Mouse (Mus musculus) hindbrain, embryonic 11.5 days (tissue): ENCODE results near the gene Tmub1. TPM values are rescaled to one million over a fixed set of nuclear protein-coding genes. Genes with fewer than 3 reads are reported as not detected.

Experiments
- ATAC-seq: fragments of 200-750 bp; cut with Nextera tagmentation; 2 replicates; pipeline ENCODE4 v1.8.0; 2017; ENCODE audit warnings: mild to moderate bottlenecking, moderate TSS enrichment, moderate library complexity; ENCODE audit not compliant: low FRiP score
- DNase-seq: peaks from one replicate; pipeline ENCODE4 v3.0.0-alpha.2; 2015; ENCODE audit warnings: low spot score
- H3K27ac ChIP-seq: fragments of 300-500 bp; sonication (generic); 2 replicates; pipeline ENCODE4 v1.5.1; 2014; ENCODE audit warnings: mild to moderate bottlenecking, low read depth, low read length
- H3K27me3 ChIP-seq: fragments of 300-500 bp; sonication (generic); 2 replicates; pipeline ENCODE4 v1.6.1; 2014; ENCODE audit warnings: mild to moderate bottlenecking, low read length, moderate library complexity, mixed read lengths; ENCODE audit not compliant: control insufficient read depth, insufficient read depth
- H3K36me3 ChIP-seq: fragments of 300-500 bp; sonication (generic); 2 replicates; pipeline ENCODE4 v1.6.1; 2014; ENCODE audit warnings: mild to moderate bottlenecking, low read length, moderate library complexity, mixed read lengths; ENCODE audit not compliant: control insufficient read depth, insufficient read depth
- H3K4me1 ChIP-seq: fragments of 300-500 bp; sonication (generic); replicated peaks from 2 replicates; pipeline ENCODE4 v1.6.1; 2014; ENCODE audit warnings: low read length, mixed read lengths; ENCODE audit not compliant: control insufficient read depth, insufficient read depth
- H3K4me2 ChIP-seq: fragments of 300-500 bp; sonication (generic); replicated peaks from 2 replicates; pipeline ENCODE4 v1.6.1; 2014; ENCODE audit warnings: mild to moderate bottlenecking, low read depth, low read length
- H3K4me3 ChIP-seq: fragments of 300-500 bp; sonication (generic); 2 replicates; pipeline ENCODE4 v1.5.1; 2014; ENCODE audit warnings: low read depth, low read length
- H3K9ac ChIP-seq: fragments of 300-500 bp; sonication (generic); 2 replicates; pipeline ENCODE4 v1.6.1; 2014; ENCODE audit warnings: low read depth, low read length
- H3K9me3 ChIP-seq: fragments of 300-500 bp; sonication (generic); 2 replicates; pipeline ENCODE4 v1.6.1; 2016; ENCODE audit warnings: low read length; ENCODE audit not compliant: control insufficient read depth
- WGBS: fragments of 180-500 bp; shearing (Covaris S2); extraction: QIAGEN DNeasy Blood & Tissue Kit; methylation state at CpG from one replicate; pipeline ENCODE4 v1.1.7; 2014; 5-methylcytosine and 5-hydroxymethylcytosine counted together
- polyA plus RNA-seq: library from polyadenylated mRNA; unstranded; fragments of >200 nt; fragmentation: Nextera tagmentation; extraction: Ambion mirVana; gene quantifications from 2 replicates; pipeline ENCODE4 v1.2.1, GENCODE M21; 2014

Gene Tmub1
- polyA plus RNA-seq, 1 experiment from 2014 or later: 33.6 TPM

DNA sequence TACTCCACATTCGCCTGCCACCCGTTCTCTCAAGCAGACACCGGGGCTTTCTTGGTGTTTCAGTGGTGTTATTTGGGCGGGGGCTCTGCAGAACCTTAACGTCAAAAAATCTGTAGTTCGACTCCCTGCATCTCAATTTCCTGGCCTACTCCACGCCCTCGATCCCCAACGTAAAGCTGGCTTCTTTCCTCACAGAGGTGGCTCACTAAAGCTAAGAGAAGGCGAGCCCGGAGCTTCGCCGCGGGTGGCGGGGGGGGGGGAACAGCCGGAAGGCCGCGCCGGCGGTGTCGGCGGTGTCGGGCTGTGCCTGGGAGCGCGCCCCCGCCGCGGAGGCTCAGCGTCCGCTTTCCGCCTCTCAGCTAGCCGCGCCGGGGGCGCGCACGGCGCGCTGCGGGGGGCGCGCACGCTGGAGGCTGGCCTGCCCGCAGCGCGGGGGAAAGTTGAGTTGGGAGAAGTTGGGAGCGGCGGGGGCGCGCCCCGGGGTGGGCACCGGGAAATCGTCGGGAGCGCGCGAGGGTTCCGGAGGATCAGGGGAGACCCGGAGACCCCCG, 22.7 kb downstream of the Tmub1 start:
- peak; percentile 94 for DNase-seq
- peak overlapping the region; percentile 89 for H3K4me2 ChIP-seq

DNA sequence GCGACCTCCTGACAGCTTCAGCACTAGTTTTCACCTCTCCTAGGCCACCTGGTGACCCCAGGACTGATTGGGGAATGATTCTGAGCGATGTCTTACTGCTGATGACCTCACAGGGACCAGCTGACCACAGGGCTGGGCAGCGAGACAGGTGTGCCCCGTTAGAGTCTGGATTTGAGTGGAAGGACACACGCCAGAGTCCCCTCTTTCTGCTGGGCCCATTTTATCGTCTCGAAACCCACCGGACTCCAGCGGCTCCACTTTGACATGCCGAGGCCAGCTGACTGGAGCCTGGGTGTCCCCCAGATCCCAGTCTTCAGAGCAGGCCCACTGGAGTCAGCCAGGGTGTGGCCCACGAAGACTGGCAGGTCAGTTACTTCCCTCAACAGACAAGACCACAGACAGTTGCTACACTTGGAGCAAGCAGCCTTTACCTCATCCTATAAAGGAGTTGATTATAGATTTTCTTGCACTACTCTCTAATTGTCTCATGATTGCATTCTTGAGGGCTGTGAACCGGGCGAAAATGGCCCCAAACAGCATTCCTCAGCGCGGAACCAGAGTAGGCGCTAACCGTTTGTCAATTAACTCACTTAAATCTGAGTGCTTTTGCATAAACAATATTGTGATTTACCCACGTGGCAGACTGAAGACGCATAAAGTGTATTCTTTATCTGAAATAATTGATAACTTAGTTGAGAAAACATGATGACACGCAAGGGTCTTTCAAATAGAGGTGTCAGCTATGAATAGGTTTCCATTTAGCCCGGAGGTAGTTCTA, 23.5 kb downstream of the Tmub1 start:
- Histone ChIP-seq H3K9me3 (no peaks in the 10 kb centered on the region), H3K36me3 (0 out of 2 replicates have a peak, but pooled peaks cover 2% of the 10 kb centered on the region), H3K27me3 (0 out of 2 replicates have a peak, but pooled peaks cover 4% of the 10 kb centered on the region), H3K9ac (peak overlapping the region; percentile 69), H3K27ac (peak overlapping the region; percentile 88), H3K4me1 (peaks cover 17% of the 10 kb centered on the region), H3K4me3 (peak overlapping the region; percentile 53), H3K4me2 (peak overlapping the region; percentile 89)
- ATAC-seq (peak; percentile 17), DNase-seq (peak; percentile 39)
- 15% methylated on average over 21 of the region's 21 CpGs for WGBS

More for the DNA sequence above, 22.7 kb downstream of the Tmub1 start:
- ATAC-seq: no peak
- peak overlapping the region; percentile 4 for H3K27ac ChIP-seq
- 1% methylated on average over 49 of the region's 60 CpGs for WGBS
- no peaks in the 10 kb centered on the region for H3K9me3 ChIP-seq
- peak overlapping the region; percentile 53 for H3K4me3 ChIP-seq
- H3K27me3 ChIP-seq: 0 out of 2 replicates have a peak, but pooled peaks cover 4% of the 10 kb centered on the region
- H3K9ac ChIP-seq: peak overlapping the region; percentile 66
- H3K36me3 ChIP-seq: peaks cover 1% of the 10 kb centered on the region; the same call in 1 of the 2 replicates
- peaks cover 17% of the 10 kb centered on the region for H3K4me1 ChIP-seq

DNA sequence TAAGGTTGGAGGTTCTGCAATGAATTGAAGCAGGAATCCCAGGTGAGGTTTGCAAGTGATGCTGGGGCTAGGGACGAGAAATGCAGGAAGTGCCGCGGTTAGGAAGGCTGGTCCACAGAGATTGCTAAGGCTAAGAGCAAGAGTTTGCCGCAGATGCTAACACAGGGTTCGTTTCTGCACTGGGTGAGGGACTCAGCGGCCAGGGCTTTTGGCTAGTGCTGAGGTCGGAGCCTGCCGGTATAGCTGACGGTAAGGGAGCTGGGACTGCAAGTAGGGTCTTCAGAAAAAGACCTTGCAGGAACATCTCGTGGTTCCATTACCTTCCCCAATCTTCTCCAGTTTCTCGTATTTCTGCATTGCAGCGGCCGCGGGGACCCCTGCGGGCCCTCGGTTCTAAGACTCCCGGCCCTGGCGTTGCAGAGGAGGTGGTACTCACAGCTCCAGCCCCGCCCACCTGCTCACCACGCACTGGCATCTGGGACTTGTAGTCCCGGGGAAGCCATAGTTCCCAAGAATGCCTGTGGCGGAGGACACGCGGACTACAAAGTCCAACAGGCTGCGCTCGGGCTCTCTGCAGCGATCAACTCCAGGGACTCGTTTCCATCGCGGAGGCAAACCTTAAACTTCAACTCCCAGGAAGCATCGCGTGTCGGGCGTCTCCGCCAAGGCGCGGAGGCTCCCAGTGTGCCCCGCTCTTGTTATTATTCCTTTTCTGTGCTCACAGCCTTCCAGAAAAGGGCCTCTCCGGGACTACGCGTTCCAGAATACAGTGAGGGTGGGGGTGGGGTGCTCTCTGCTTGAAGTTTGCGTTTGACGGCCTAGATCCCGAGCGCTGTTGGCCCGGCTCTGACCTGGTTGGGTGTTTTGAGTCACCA, 24.3 kb downstream of the Tmub1 start, which contains the start of the genes Cdk5 and Slc4a2:
Cdk5 (minus strand) TSS at position 402 of the 875 bp plus-strand sequence.
Slc4a2 (plus strand) TSS at position 709 of the 875 bp plus-strand sequence.
- under 1% methylated on average over 46 of the region's 46 CpGs for WGBS

DNA sequence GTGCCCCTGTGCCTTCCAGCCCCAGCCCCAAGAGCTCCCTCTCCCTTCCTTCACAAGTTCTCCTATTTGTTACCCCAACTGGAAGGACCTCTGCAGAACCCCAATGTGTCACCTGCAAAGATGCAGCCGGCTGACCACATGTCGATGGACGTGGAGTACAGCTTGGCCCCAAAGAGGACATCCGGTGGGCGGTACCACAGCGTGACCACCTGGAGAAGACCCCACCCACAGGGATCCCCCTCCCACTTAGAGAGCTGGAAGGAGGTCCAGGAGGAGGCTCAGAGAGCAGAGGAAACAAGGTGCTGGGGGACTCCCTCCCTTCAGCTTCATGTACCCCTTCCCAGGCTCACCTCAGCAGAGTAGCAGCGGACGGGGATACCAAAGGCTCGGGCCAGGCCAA, 27.3 kb downstream of the Tmub1 start:
- ATAC-seq (no peak), DNase-seq (no peak)
- 81% methylated on average over 9 of the region's 9 CpGs for WGBS
- no peaks in the 10 kb centered on the region for H3K9me3 ChIP-seq
- no peak overlapping the region for H3K27ac ChIP-seq
- peaks cover 3% of the 10 kb centered on the region for H3K4me1 ChIP-seq
- no peak overlapping the region for H3K4me3 ChIP-seq
- H3K4me2 ChIP-seq: no peak overlapping the region
- no peak overlapping the region for H3K9ac ChIP-seq
- H3K36me3 ChIP-seq: 0 out of 2 replicates have a peak, but pooled peaks cover 2% of the 10 kb centered on the region
- H3K27me3 ChIP-seq: no peaks in the 10 kb centered on the region

More for the DNA sequence above, 24.3 kb downstream of the Tmub1 start, which contains the start of the genes Cdk5 and Slc4a2:
- DNase-seq (peak; percentile 99), ATAC-seq (peak; percentile 94)
- peaks cover 14% of the 10 kb centered on the region for H3K4me1 ChIP-seq
- H3K27me3 ChIP-seq: 0 out of 2 replicates have a peak, but pooled peaks cover 4% of the 10 kb centered on the region
- H3K9me3 ChIP-seq: no peaks in the 10 kb centered on the region
- H3K4me2 ChIP-seq: peak within 1 kb of the TSS; percentile 89
- peak within 1 kb of the TSS; percentile 69 for H3K9ac ChIP-seq
- H3K27ac ChIP-seq: peak within 1 kb of the TSS; percentile 88
- H3K4me3 ChIP-seq: peak within 1 kb of the TSS; percentile 53
- H3K36me3 ChIP-seq: 0 out of 2 replicates have a peak, but pooled peaks cover 2% of the 10 kb centered on the region

DNA sequence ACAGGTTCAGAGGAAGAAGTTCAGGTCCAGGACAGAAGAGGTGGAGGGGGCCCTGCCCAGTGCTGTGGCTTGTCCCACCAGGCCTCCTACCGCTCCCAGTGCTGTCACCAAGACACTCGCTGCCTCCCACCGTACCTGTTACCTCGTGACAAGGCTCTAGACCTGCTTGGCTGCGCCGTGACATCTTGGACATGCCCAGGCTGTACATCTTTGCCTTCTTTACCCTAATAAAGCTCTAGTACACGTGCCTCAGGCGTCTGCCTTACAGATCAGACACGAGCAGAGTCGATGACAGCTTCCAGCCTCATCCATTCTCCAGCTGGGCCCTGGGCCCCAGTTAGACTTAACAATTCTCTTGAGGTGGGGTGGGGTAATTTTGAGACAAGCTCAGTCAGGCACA, 30.1 kb downstream of the Tmub1 start:
- no peaks in the 10 kb centered on the region for H3K9me3 ChIP-seq
- H3K4me2 ChIP-seq: no peak overlapping the region
- H3K36me3 ChIP-seq: 0 out of 2 replicates have a peak, but pooled peaks cover 2% of the 10 kb centered on the region
- WGBS: 88% methylated on average over 10 of the region's 10 CpGs
- no peaks in the 10 kb centered on the region for H3K27me3 ChIP-seq
- no peak overlapping the region for H3K9ac ChIP-seq
- DNase-seq (no peak), ATAC-seq (no peak)
- no peak overlapping the region for H3K4me3 ChIP-seq
- H3K4me1 ChIP-seq: no peaks in the 10 kb centered on the region; the same call in 1 of the 2 replicates
- H3K27ac ChIP-seq: no peak overlapping the region

DNA sequence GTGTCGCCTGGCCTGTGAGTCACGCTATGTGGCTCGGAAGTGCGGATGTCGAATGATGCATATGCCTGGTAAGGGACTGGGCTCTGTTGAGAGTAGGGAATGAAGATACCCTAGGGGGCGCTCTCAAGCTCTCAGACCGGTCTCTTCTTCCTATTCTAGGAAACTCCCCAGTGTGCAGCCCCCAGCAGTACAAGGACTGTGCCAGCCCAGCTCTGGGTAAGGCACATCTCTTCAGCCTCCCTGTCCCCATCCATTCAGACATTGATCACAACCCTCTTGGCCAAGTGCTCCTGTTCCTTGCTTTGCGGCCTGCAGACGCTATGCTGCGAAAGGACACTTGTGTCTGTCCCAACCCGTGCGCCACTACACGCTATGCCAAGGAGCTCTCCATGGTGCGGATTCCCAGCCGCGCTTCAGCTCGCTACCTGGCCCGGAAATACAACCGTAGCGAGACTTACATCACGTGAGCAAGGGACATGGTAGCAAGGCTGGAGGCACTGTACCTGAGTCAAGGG, 31.4 kb downstream of the Tmub1 start:
- DNase-seq (peak; percentile 82), ATAC-seq (peak; percentile 81)
- 3% methylated on average over 21 of the region's 21 CpGs for WGBS
- H3K9ac ChIP-seq: no peak overlapping the region
- no peak overlapping the region for H3K4me3 ChIP-seq
- H3K9me3 ChIP-seq: no peaks in the 10 kb centered on the region
- H3K4me2 ChIP-seq: no peak overlapping the region
- H3K36me3 ChIP-seq: 0 out of 2 replicates have a peak, but pooled peaks cover 2% of the 10 kb centered on the region
- H3K27me3 ChIP-seq: no peaks in the 10 kb centered on the region
- H3K27ac ChIP-seq: no peak overlapping the region
- H3K4me1 ChIP-seq: no peaks in the 10 kb centered on the region; the same call in 1 of the 2 replicates

DNA sequence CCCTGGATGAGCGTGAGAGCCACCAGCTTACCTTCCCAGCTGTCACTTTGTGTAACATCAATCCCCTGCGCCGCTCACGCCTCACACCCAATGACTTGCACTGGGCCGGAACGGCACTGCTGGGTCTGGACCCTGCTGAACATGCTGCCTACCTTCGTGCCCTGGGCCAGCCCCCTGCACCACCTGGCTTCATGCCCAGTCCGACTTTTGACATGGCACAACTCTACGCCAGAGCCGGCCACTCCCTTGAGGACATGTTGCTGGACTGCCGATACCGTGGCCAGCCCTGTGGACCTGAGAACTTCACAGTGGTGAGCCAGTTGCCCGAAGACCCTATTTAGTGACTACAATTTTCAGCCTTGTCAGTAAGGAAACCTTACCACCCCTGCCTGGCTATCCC, 33.7 kb downstream of the Tmub1 start:
- Histone ChIP-seq H3K9ac (no peak overlapping the region), H3K27me3 (no peaks in the 10 kb centered on the region), H3K4me3 (no peak overlapping the region), H3K36me3 (no peaks in the 10 kb centered on the region), H3K4me2 (no peak overlapping the region), H3K27ac (no peak overlapping the region), H3K4me1 (no peaks in the 10 kb centered on the region; the same call in 1 of the 2 replicates), H3K9me3 (no peaks in the 10 kb centered on the region)
- WGBS: 86% methylated on average over 13 of the region's 13 CpGs
- ATAC-seq: no peak
- DNase-seq: no peak
